Mouse (Mus musculus) erythroid progenitor cell, adult 5-6 weeks (primary cell): ENCODE data around the gene Fam13c. TPM values are rescaled to one million over a fixed set of nuclear protein-coding genes. Genes with fewer than 3 reads are reported as not detected.

Source experiments
- ATAC-seq: replicated peaks from 2 replicates; pipeline ENCODE4 v1.8.0; 2016; ENCODE audit warnings: moderate number of reproducible peaks, mild to moderate bottlenecking, moderate TSS enrichment, inconsistent platforms; ENCODE audit not compliant: poor library complexity, low FRiP score, severe bottlenecking
- total RNA-seq, 2 experiments: library from RNA; stranded (forward) in 1 of 2; stranded (reverse) in 1 of 2; fragments of 150-400 nt in 1 of 2; fragments of 186-747, 209-891 nt in 1 of 2; gene quantifications; 2 replicates each; pipeline versions ENCODE4 v1.2.3 to v1.2.4; 2015 to 2017; ENCODE audit warnings: low replicate concordance in 2 of 2

Gene Fam13c
- total RNA-seq, 2 experiments from 2014 or later: not detected

DNA sequence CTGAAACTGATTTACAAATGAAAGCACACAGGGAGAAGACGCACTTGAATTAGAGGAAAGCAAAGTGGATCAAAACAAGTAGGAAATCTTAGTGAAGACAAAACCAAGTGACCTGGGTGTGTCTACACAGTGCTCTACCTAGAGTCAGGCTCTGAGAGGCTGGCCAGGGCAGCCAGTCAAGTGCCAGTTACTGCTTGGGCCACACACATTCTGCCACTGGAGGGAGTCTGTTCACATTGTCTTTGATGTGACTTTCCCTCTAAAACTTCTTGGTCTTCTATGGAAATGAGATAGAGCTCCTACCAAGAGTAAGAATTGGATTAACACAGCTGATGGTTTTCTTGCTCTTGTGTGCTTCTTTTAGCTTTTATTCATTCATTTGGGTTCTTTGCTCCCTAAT is 153.7 kb downstream of the Fam13c start:
- ATAC-seq: no peak

DNA sequence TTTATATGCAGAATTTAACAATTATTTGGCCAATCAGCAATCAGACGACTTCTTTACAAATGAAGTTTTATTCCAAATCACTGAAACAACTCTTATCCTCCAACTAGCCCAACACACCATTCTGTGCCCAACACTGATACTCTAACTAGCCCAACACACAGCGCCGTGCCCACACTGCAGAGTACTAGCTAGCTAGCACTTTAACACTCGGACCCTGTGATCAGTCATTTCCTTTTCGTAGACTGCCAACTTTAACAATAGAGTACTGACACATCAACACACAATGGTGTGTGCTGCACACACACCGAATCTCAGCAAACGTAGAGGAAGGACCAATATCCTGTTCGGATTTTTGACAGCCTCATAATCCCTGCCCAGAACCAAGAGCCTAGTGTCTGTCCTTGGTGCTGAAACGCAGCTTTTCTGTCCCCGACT is 157.8 kb downstream of the Fam13c start:
- no peak for ATAC-seq

DNA sequence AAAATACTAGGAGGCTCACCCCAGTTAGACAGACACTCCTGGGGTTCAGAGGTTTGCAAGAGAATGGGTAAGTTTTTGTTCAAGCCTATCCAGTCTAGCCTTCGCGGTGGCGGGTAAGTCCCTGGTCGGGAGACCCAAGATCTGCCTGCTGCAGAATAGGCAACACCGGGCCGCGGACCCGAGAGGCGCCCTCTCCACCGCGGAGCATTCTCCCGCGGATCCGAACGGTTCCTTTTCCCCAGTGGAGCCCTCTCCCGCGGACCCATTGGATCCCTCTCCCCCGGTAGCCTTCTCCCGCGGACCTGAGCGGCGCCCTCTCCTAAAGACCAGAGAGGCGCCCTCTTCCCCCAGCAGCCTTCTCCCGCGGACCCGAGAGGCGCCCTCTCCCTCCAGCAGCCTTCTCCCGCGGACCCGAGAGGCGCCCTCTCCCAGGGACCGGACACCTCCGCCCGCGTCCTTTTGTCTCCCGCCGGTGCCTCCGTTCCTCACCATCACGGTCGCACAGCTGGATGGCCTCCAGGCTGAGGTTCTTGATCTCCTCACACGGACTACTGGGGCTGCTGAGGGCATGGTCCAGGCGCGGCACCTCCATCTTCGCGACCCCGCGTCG is 158.3 kb downstream of the Fam13c start:
- ATAC-seq: no peak

DNA sequence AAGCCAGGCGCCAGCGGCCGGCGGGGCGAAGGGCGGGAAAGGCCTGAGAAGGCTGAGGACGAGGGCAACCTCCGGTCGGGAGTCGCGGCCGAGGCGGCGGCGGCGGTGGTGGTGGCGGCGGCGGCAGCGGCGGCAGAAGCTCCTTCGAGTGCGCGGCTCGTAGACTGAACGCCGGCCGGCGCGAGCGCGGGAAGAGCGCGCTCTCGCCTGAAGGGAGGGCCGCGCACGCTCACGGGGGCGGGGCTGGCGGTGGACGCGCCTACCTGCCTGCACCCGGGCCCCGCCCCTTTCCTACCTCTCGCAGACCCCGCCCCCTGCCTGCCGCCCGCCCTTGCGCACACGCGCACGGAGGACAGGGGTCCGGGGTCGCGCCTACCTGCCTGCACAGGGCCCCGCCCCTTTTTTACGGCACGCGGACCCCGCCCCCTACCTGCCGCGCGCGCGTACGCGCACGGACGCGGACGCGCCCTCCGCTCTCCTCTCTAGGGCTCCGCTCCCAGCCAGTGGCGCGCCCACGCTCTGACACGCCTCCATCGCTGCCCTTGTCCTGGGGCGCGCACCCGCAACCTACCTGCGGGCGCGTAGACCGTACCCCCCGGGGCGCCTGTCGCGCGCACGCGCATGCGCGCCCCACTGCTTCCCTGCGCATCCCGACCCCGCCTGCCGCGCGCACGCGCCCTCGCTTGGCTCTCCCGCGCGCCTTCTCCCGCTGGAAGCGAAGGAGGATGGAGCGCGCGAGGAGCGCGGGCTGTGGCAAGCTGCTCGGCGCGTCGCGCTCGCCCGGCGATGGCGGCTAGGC is 159.0 kb downstream of the Fam13c start:
- ATAC-seq: no peak

DNA sequence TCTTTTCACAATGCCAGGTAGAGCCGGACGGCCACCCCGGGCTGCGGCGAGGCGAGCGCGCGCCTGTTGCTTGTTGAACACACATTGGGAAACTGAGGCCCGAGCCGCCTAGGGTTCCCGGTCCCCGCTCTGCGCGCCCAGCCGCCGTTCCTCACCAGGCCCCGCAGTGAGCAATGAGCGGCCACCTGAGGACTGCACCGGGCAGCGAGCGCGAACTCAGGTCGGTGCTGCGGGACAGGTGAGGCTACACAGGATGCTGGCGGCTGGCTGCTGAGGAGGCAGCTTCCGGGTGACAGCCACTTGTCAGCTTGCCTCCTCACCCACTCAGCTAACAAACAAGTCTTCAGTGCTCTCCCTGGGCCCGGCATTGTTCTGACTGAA is 159.6 kb downstream of the Fam13c start:
- ATAC-seq: no peak

Other genes starting within 250 kb of the Fam13c start
- gene Mrln, start 235.8 kb upstream of the Fam13c start, total RNA-seq (2015; ENCODE audit: low replicate concordance): not detected in 2 replicates
- not detected in 2 replicates for gene Mrln, start 235.8 kb upstream of the Fam13c start, total RNA-seq (2017; ENCODE audit: low replicate concordance)
- gene Slc16a9, start 195.4 kb upstream of the Fam13c start, total RNA-seq (2015; ENCODE audit: low replicate concordance): 0.36 and 0.42 TPM in 2 replicates
- 0.39 and 4.5 TPM in 2 replicates for gene Slc16a9, start 195.4 kb upstream of the Fam13c start, total RNA-seq (2017; ENCODE audit: low replicate concordance)
- gene Phyhipl, start 215.5 kb downstream of the Fam13c start, total RNA-seq (2015; ENCODE audit: low replicate concordance): not detected in 2 replicates
- not detected in 2 replicates for gene Phyhipl, start 215.5 kb downstream of the Fam13c start, total RNA-seq (2017; ENCODE audit: low replicate concordance)